Mouse (Mus musculus) ES-E14 (cell line): Measurements from ENCODE around the gene Osbpl8.

Source experiments
- CHD2 ChIP-seq: IDR thresholded peaks from 2 replicates; pipeline ENCODE4 v1.6.1; 2014; ENCODE audit warnings: mild to moderate bottlenecking, low read depth, low read length, inconsistent platforms
- HCFC1 ChIP-seq: IDR thresholded peaks from 2 replicates; pipeline ENCODE4 v1.6.1; 2012; ENCODE audit warnings: low read length, inconsistent platforms, borderline replicate concordance; ENCODE audit not compliant: insufficient read depth
- MAFK ChIP-seq: IDR thresholded peaks from 2 replicates; pipeline ENCODE4 v1.6.1; 2014; ENCODE audit warnings: mild to moderate bottlenecking, low read depth, low read length, inconsistent platforms; ENCODE audit not compliant: insufficient read depth
- ZC3H11A ChIP-seq: IDR thresholded peaks from 2 replicates; pipeline ENCODE4 v1.6.1; 2012; ENCODE audit warnings: low read depth, mild to moderate bottlenecking, inconsistent platforms, low read length, borderline replicate concordance
- ZNF384 ChIP-seq: IDR thresholded peaks from 2 replicates; pipeline ENCODE4 v1.6.1; 2012; ENCODE audit warnings: low read depth, low read length, inconsistent platforms

GRCm38 (mm10) chr10:111226508-111226907 lies 62.0 kb downstream of the Osbpl8 start:
- TF ChIP-seq MAFK, result no peak
- TF ChIP-seq ZC3H11A, result peak; percentile 83; the same call in 1 of the 2 replicates
- no peak for TF ChIP-seq ZNF384
- no peak for TF ChIP-seq CHD2
- TF ChIP-seq HCFC1, result no peak
